Mouse (Mus musculus) heart, postnatal 0 days (tissue): ENCODE measurements around the gene Med17.

Experiments
- CTCF ChIP-seq: IDR thresholded peaks from 2 replicates; pipeline ENCODE4 v1.5.1; 2016; ENCODE audit warnings: antibody characterized with exemption, control low read depth, low read depth
- EP300 ChIP-seq: IDR thresholded peaks from 2 replicates; pipeline ENCODE4 v1.6.1; 2016; ENCODE audit warnings: antibody characterized with exemption, low read depth

GRCm38 (mm10) chr9:15232445-15232844, 47.3 kb downstream of the Med17 start:
- no peak for TF ChIP-seq CTCF
- no peak for TF ChIP-seq EP300
